Mouse (Mus musculus): ENCODE measurements around the gene Hyal3. TPM values are rescaled to one million over a fixed set of nuclear protein-coding genes. Genes with fewer than 3 reads are reported as not detected.
A peak's percentile ranks its signal among the peaks of the same experiment; 100 is the strongest.

Gene Hyal3
- polyA plus RNA-seq, 1 experiment, result 1.1 TPM

GRCm38 (mm10) chr9:107545602-107546001, 35.0 kb upstream of the Hyal3 start:
- Histone ChIP-seq H3K4me3 (replicated peaks; ENCODE audit: insufficient read depth, low read depth, low read length) (no peak overlapping the region), H3K27me3 (ENCODE audit: control insufficient read depth, insufficient read depth, low read length) (no peaks in the 10 kb centered on the region), H3K4me1 (ENCODE audit: control insufficient read depth, insufficient read depth, low read length) (no peaks in the 10 kb centered on the region; the same call in none of the 2 replicates), H3K27ac (ENCODE audit: insufficient read depth, low read length) (no peak overlapping the region)
- 7% methylated on average over 3 of the region's 3 CpGs for WGBS
- DNase-seq, result peak; percentile 72 to 83
- peak; percentile 83 for TF ChIP-seq CTCF (IDR thresholded peaks at IDR 0.05; ENCODE audit: borderline replicate concordance, insufficient read depth, low read depth, low read length)
- no peak for TF ChIP-seq POLR2A (IDR thresholded peaks at IDR 0.05; ENCODE audit: borderline replicate concordance, insufficient read depth, low read length)

GRCm38 (mm10) chr9:107547026-107547425, 33.6 kb upstream of the Hyal3 start, which contains the start of gene Zmynd10:
Zmynd10 (plus strand) TSS chr9:107547298.
- no peak within 1 kb of the TSS for H3K27ac ChIP-seq (ENCODE audit: insufficient read depth, low read length)

GRCm38 (mm10) chr9:107547957-107548356, 32.7 kb upstream of the Hyal3 start:
- DNase-seq, result no peak
- WGBS, result 84% methylated on average over 5 of the region's 5 CpGs
- TF ChIP-seq POLR2A (IDR thresholded peaks at IDR 0.05; ENCODE audit: borderline replicate concordance, insufficient read depth, low read length) (no peak), CTCF (IDR thresholded peaks at IDR 0.05; ENCODE audit: borderline replicate concordance, insufficient read depth, low read depth, low read length) (no peak)
- Histone ChIP-seq H3K27me3 (ENCODE audit: control insufficient read depth, insufficient read depth, low read length) (no peaks in the 10 kb centered on the region), H3K4me1 (ENCODE audit: control insufficient read depth, insufficient read depth, low read length) (no peaks in the 10 kb centered on the region; the same call in none of the 2 replicates), H3K27ac (ENCODE audit: insufficient read depth, low read length) (no peak overlapping the region), H3K4me3 (replicated peaks; ENCODE audit: insufficient read depth, low read depth, low read length) (no peak overlapping the region)

More at GRCm38 (mm10) chr9:107547026-107547425, 33.6 kb upstream of the Hyal3 start, which contains the start of gene Zmynd10:
- DNase-seq, result peak in 1 of 2 experiments; percentile 46
- no peak for TF ChIP-seq CTCF (IDR thresholded peaks at IDR 0.05; ENCODE audit: borderline replicate concordance, insufficient read depth, low read depth, low read length)
- no peak for TF ChIP-seq POLR2A (IDR thresholded peaks at IDR 0.05; ENCODE audit: borderline replicate concordance, insufficient read depth, low read length)
- no peaks in the 10 kb centered on the region; the same call in none of the 2 replicates for H3K4me1 ChIP-seq (ENCODE audit: control insufficient read depth, insufficient read depth, low read length)
- no peak within 1 kb of the TSS for H3K4me3 ChIP-seq (replicated peaks; ENCODE audit: insufficient read depth, low read depth, low read length)
- 14% methylated on average over 20 of the region's 20 CpGs for WGBS
- H3K27me3 ChIP-seq (ENCODE audit: control insufficient read depth, insufficient read depth, low read length), result no peaks in the 10 kb centered on the region

GRCm38 (mm10) chr9:107548820-107549219, 31.8 kb upstream of the Hyal3 start:
- TF ChIP-seq POLR2A (IDR thresholded peaks at IDR 0.05; ENCODE audit: borderline replicate concordance, insufficient read depth, low read length) (no peak), CTCF (IDR thresholded peaks at IDR 0.05; ENCODE audit: borderline replicate concordance, insufficient read depth, low read depth, low read length) (no peak)
- 92% methylated on average over 10 of the region's 10 CpGs for WGBS

GRCm38 (mm10) chr9:107549297-107550074, 31.1 kb upstream of the Hyal3 start:
- H3K4me1 ChIP-seq (ENCODE audit: control insufficient read depth, insufficient read depth, low read length), result no peaks in the 10 kb centered on the region; the same call in 1 of the 2 replicates

More at GRCm38 (mm10) chr9:107548820-107549219, 31.8 kb upstream of the Hyal3 start:
- no peaks in the 10 kb centered on the region; the same call in 1 of the 2 replicates for H3K4me1 ChIP-seq (ENCODE audit: control insufficient read depth, insufficient read depth, low read length)
- no peak overlapping the region for H3K4me3 ChIP-seq (replicated peaks; ENCODE audit: insufficient read depth, low read depth, low read length)
- no peak overlapping the region for H3K27ac ChIP-seq (ENCODE audit: insufficient read depth, low read length)
- H3K27me3 ChIP-seq (ENCODE audit: control insufficient read depth, insufficient read depth, low read length), result no peaks in the 10 kb centered on the region
- no peak for DNase-seq

GRCm38 (mm10) chr9:107550491-107551116, 30.0 kb upstream of the Hyal3 start:
- H3K4me1 ChIP-seq (ENCODE audit: control insufficient read depth, insufficient read depth, low read length), result no peaks in the 10 kb centered on the region; the same call in 1 of the 2 replicates
- WGBS, result 69% methylated on average over 23 of the region's 23 CpGs
- no peak for DNase-seq
- H3K4me3 ChIP-seq (replicated peaks; ENCODE audit: insufficient read depth, low read depth, low read length), result no peak overlapping the region
- H3K27me3 ChIP-seq (ENCODE audit: control insufficient read depth, insufficient read depth, low read length), result no peaks in the 10 kb centered on the region
- TF ChIP-seq POLR2A (IDR thresholded peaks at IDR 0.05; ENCODE audit: borderline replicate concordance, insufficient read depth, low read length) (no peak), CTCF (IDR thresholded peaks at IDR 0.05; ENCODE audit: borderline replicate concordance, insufficient read depth, low read depth, low read length) (no peak)
- H3K27ac ChIP-seq (ENCODE audit: insufficient read depth, low read length), result no peak overlapping the region

More at GRCm38 (mm10) chr9:107549297-107550074, 31.1 kb upstream of the Hyal3 start:
- no peak overlapping the region for H3K27ac ChIP-seq (ENCODE audit: insufficient read depth, low read length)
- no peak for TF ChIP-seq POLR2A (IDR thresholded peaks at IDR 0.05; ENCODE audit: borderline replicate concordance, insufficient read depth, low read length)
- TF ChIP-seq CTCF (IDR thresholded peaks at IDR 0.05; ENCODE audit: borderline replicate concordance, insufficient read depth, low read depth, low read length), result no peak
- 86% methylated on average over 20 of the region's 20 CpGs for WGBS
- DNase-seq, result no peak
- no peaks in the 10 kb centered on the region for H3K27me3 ChIP-seq (ENCODE audit: control insufficient read depth, insufficient read depth, low read length)
- no peak overlapping the region for H3K4me3 ChIP-seq (replicated peaks; ENCODE audit: insufficient read depth, low read depth, low read length)

- TF ChIP-seq CTCF (IDR thresholded peaks at IDR 0.05; ENCODE audit: borderline replicate concordance, insufficient read depth, low read depth, low read length), result no peak
- TF ChIP-seq POLR2A (IDR thresholded peaks at IDR 0.05; ENCODE audit: borderline replicate concordance, insufficient read depth, low read length), result no peak
- peak; percentile 44 to 55 for DNase-seq
- H3K4me3 ChIP-seq (replicated peaks; ENCODE audit: insufficient read depth, low read depth, low read length), result peak within 1 kb of the TSS; percentile 0
- H3K4me1 ChIP-seq (ENCODE audit: control insufficient read depth, insufficient read depth, low read length), result no peaks in the 10 kb centered on the region
- no peaks in the 10 kb centered on the region for H3K27me3 ChIP-seq (ENCODE audit: control insufficient read depth, insufficient read depth, low read length)
- WGBS, result 11% methylated on average over 63 of the region's 63 CpGs
- no peak within 1 kb of the TSS for H3K27ac ChIP-seq (ENCODE audit: insufficient read depth, low read length)
Measured at GRCm38 (mm10) chr9:107551117-107551889, 29.3 kb upstream of the Hyal3 start, which contains the start of gene Rassf1. Rassf1 (plus strand) TSS chr9:107551555.
